Mouse (Mus musculus): ENCODE results near the gene Abcc4. TPM values are rescaled to one million over a fixed set of nuclear protein-coding genes. Genes with fewer than 3 reads are reported as not detected.

Gene Abcc4
- polyA plus RNA-seq, 1 experiment from 2014 or later = 2.1 TPM

DNA sequence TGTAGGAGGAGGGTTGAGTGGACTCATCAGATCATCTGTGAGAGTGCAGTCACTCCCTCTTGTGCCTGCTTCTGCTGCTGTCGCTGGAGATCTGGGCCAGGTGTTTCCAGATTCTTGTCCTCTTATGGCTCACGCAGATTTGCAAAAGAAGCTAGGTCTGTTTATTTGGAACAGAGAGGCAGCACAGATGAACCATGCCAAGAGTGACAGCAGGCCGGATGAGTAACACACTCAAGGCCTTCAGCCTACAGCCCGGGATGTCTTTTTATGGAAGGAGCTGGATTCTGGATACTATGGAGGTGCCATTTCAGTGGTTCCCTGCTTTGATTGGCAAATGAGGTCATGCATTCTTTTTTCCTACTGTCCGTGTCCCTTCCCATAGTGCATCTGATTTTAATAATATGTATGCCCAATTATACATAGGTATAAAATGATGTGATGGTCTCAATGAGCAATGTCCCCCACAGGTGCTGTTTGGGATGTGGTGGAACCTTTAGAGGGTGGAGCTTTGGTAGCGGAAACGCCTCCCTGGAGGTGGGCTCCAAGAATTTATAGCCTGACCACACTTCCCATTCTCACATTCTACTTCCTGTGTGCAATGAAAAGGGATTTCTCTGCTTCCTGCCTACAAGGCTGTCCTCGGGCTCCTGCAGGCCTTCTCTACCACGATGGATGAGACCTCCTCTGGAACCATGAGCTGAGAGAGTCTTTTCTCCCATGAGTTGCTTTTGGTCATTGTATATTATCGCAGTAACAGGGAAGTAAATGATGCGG, 18.1 kb upstream of the Abcc4 start:
- peaks cover 11% of the 10 kb centered on the region for H3K4me1 ChIP-seq
- H3K9me3 ChIP-seq (replicated peaks) = no peaks in the 10 kb centered on the region
- DNase-seq (ENCODE audit: low spot score) = no peak
- no peak overlapping the region for H3K27ac ChIP-seq
- 90% methylated on average over 11 of the region's 11 CpGs for WGBS
- peaks cover 27% of the 10 kb centered on the region for H3K27me3 ChIP-seq (ENCODE audit: low read depth, poor library complexity, severe bottlenecking)
- no peak overlapping the region for H3K4me3 ChIP-seq
- H3K36me3 ChIP-seq = no peaks in the 10 kb centered on the region

- Histone ChIP-seq H3K36me3 (no peaks in the 10 kb centered on the region), H3K27ac (no peak overlapping the region), H3K4me3 (no peak overlapping the region), H3K27me3 (ENCODE audit: low read depth, poor library complexity, severe bottlenecking) (peaks cover 43% of the 10 kb centered on the region), H3K4me1 (peaks cover 32% of the 10 kb centered on the region), H3K9me3 (replicated peaks) (no peaks in the 10 kb centered on the region)
- DNase-seq (ENCODE audit: low spot score) = peak; percentile 59
- 38% methylated on average over 10 of the region's 10 CpGs for WGBS
Measured at GRCm38 (mm10) chr14:118719566-118720174, 13.7 kb upstream of the Abcc4 start.

DNA sequence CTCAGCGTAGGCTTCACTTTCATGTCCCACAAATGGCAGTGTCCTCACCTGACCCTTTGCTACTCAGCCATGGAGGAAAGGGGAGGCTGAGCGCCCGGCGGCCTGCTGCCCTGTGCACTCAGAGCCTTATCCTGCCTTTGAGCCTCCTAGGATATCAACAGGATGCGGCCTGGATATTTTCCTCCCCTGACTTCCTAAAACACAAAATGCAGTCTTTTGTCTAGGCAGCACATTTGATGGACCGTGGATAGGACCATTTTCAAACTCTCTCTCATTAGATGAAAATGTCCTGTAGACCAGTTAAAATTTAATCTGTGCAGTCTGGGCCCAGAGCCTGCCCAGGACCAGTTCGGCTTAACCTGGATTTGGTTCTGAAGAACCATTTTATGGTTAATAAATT, 12.6 kb upstream of the Abcc4 start:
- Histone ChIP-seq H3K27me3 (ENCODE audit: low read depth, poor library complexity, severe bottlenecking) (peaks cover 42% of the 10 kb centered on the region), H3K27ac (peak overlapping the region; percentile 3; the same call in 1 of the 2 replicates), H3K9me3 (replicated peaks) (no peaks in the 10 kb centered on the region), H3K4me3 (no peak overlapping the region), H3K36me3 (no peaks in the 10 kb centered on the region), H3K4me1 (peaks cover 43% of the 10 kb centered on the region)
- no peak for DNase-seq (ENCODE audit: low spot score)
- WGBS = 76% methylated on average over 7 of the region's 7 CpGs

- DNase-seq (ENCODE audit: low spot score) = no peak
- no peaks in the 10 kb centered on the region for H3K36me3 ChIP-seq
- WGBS = 91% methylated on average over 16 of the region's 16 CpGs
- H3K9me3 ChIP-seq (replicated peaks) = no peaks in the 10 kb centered on the region
- peaks cover 48% of the 10 kb centered on the region for H3K27me3 ChIP-seq (ENCODE audit: low read depth, poor library complexity, severe bottlenecking)
- peaks cover 53% of the 10 kb centered on the region for H3K4me1 ChIP-seq
- no peak overlapping the region for H3K4me3 ChIP-seq
- H3K27ac ChIP-seq = no peak overlapping the region
Measured at GRCm38 (mm10) chr14:118716372-118717312, 10.6 kb upstream of the Abcc4 start.

- Histone ChIP-seq H3K27me3 (ENCODE audit: low read depth, poor library complexity, severe bottlenecking) (peaks cover 57% of the 10 kb centered on the region), H3K27ac (peak overlapping the region; percentile 58; the same call in 1 of the 2 replicates), H3K4me1 (peaks cover 54% of the 10 kb centered on the region), H3K4me3 (no peak overlapping the region), H3K36me3 (no peaks in the 10 kb centered on the region), H3K9me3 (replicated peaks) (no peaks in the 10 kb centered on the region)
- peak; percentile 56 for DNase-seq (ENCODE audit: low spot score)
- WGBS = 52% methylated on average over 6 of the region's 6 CpGs
Measured at GRCm38 (mm10) chr14:118714720-118715119, 8.7 kb upstream of the Abcc4 start.

- Histone ChIP-seq H3K4me3 (no peak overlapping the region), H3K9me3 (replicated peaks) (no peaks in the 10 kb centered on the region), H3K36me3 (no peaks in the 10 kb centered on the region), H3K27ac (no peak overlapping the region), H3K27me3 (ENCODE audit: low read depth, poor library complexity, severe bottlenecking) (peaks cover 60% of the 10 kb centered on the region), H3K4me1 (peaks cover 54% of the 10 kb centered on the region)
- no peak for DNase-seq (ENCODE audit: low spot score)
- 85% methylated on average over 2 of the region's 2 CpGs for WGBS
Measured at GRCm38 (mm10) chr14:118714320-118714719, 8.3 kb upstream of the Abcc4 start.

GRCm38 (mm10) chr14:118713869-118714268, 7.8 kb upstream of the Abcc4 start:
- WGBS = 13% methylated on average over 8 of the region's 8 CpGs

GRCm38 (mm10) chr14:118713408-118713807, 7.4 kb upstream of the Abcc4 start:
- Histone ChIP-seq H3K4me3 (peak overlapping the region; percentile 39), H3K9me3 (replicated peaks) (no peaks in the 10 kb centered on the region), H3K4me1 (peaks cover 47% of the 10 kb centered on the region), H3K36me3 (no peaks in the 10 kb centered on the region), H3K27ac (0 out of 2 replicates have a peak overlapping the region, but pooled peaks have one; percentile 34), H3K27me3 (ENCODE audit: low read depth, poor library complexity, severe bottlenecking) (peaks cover 67% of the 10 kb centered on the region)
- WGBS = 4% methylated on average over 18 of the region's 18 CpGs
- peak; percentile 56 for DNase-seq (ENCODE audit: low spot score)

More at GRCm38 (mm10) chr14:118713869-118714268, 7.8 kb upstream of the Abcc4 start:
- Histone ChIP-seq H3K9me3 (replicated peaks) (no peaks in the 10 kb centered on the region), H3K4me1 (peaks cover 52% of the 10 kb centered on the region), H3K27me3 (ENCODE audit: low read depth, poor library complexity, severe bottlenecking) (peaks cover 64% of the 10 kb centered on the region), H3K27ac (0 out of 2 replicates have a peak overlapping the region, but pooled peaks have one; percentile 34), H3K36me3 (no peaks in the 10 kb centered on the region), H3K4me3 (peak overlapping the region; percentile 39)
- DNase-seq (ENCODE audit: low spot score) = no peak

DNA sequence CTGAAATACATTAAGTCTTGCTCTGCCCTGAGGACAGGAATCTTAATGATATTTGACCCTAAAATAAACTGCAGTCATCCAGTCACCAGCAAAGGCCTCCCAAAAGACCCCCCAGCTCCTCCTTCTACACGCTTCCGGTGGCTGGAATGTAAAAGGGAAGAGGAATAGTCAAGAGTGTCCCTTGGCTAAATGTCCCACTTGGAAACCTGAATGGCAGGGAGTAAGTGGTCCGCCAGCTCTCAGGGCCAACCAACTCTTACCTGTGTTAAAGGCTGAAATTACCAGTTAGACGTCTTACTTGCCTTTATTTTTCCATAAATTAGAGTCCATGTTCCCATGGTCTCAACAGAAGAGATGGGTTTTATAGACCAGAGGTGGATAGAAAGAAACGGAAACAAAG, 6.9 kb upstream of the Abcc4 start:
- Histone ChIP-seq H3K36me3 (no peaks in the 10 kb centered on the region), H3K9me3 (replicated peaks) (no peaks in the 10 kb centered on the region), H3K4me1 (peaks cover 43% of the 10 kb centered on the region), H3K4me3 (peak overlapping the region; percentile 39; the same call in 1 of the 2 replicates), H3K27me3 (ENCODE audit: low read depth, poor library complexity, severe bottlenecking) (peaks cover 67% of the 10 kb centered on the region), H3K27ac (peak overlapping the region; percentile 34; the same call in 1 of the 2 replicates)
- DNase-seq (ENCODE audit: low spot score) = no peak
- 55% methylated on average over 5 of the region's 5 CpGs for WGBS

- no peak for DNase-seq (ENCODE audit: low spot score)
- Histone ChIP-seq H3K27me3 (ENCODE audit: low read depth, poor library complexity, severe bottlenecking) (peaks cover 65% of the 10 kb centered on the region), H3K4me3 (no peak overlapping the region)
Measured at GRCm38 (mm10) chr14:118710945-118711344, 4.9 kb upstream of the Abcc4 start.

DNA sequence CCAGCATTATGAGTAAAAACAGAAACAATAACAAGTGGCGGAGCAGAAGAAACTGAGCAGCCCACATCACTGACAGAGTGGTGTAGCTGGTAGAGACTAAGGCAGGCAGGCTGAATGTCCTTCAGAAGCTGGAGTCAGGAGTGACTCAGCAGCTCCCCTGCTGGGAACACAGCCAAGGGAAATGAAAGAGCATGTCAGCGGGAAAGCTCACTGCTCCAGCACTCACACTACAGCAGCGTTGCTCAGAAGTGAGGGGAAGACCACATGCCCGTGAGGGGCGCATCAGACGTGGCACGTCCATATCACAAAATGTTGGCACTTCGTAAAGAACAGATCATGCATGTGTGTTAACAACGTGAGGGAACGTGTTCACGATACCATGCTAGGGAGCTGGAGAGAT, 3.7 kb upstream of the Abcc4 start:
- H3K27me3 ChIP-seq (ENCODE audit: low read depth, poor library complexity, severe bottlenecking) = peaks cover 77% of the 10 kb centered on the region
- no peaks in the 10 kb centered on the region for H3K36me3 ChIP-seq
- H3K4me1 ChIP-seq = peaks cover 52% of the 10 kb centered on the region
- H3K9me3 ChIP-seq (replicated peaks) = no peaks in the 10 kb centered on the region
- H3K4me3 ChIP-seq = no peak overlapping the region
- 39% methylated on average over 11 of the region's 11 CpGs for WGBS
- peak; percentile 66 for DNase-seq (ENCODE audit: low spot score)
- H3K27ac ChIP-seq = no peak overlapping the region

More at GRCm38 (mm10) chr14:118710945-118711344, 4.9 kb upstream of the Abcc4 start:
- Histone ChIP-seq H3K4me1 (peaks cover 53% of the 10 kb centered on the region), H3K27ac (no peak overlapping the region), H3K36me3 (no peaks in the 10 kb centered on the region), H3K9me3 (replicated peaks) (no peaks in the 10 kb centered on the region)

DNA sequence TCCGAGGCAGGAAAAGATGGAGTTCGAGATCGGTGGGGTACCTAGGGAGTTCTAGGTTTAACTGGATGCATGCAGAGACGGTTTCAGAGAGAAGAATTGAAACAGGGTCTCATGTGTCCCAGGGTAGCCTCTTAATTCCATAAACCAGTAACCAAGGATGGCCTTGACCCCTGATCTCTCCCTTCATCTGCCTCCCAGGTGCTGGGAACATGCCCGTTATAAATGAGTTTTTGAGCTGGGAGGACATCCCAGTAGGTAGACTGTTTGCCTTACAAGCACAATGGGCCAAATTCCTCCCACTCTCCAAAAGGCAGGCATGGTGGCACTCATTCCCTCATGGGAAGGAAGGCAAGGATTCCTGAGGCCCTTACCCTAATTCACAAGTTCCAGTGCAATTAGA, 2.1 kb upstream of the Abcc4 start:
- Histone ChIP-seq H3K4me3 (no peak overlapping the region), H3K27ac (no peak overlapping the region), H3K27me3 (ENCODE audit: low read depth, poor library complexity, severe bottlenecking) (peaks cover 85% of the 10 kb centered on the region), H3K9me3 (replicated peaks) (no peaks in the 10 kb centered on the region), H3K4me1 (peaks cover 36% of the 10 kb centered on the region), H3K36me3 (no peaks in the 10 kb centered on the region)
- DNase-seq (ENCODE audit: low spot score) = no peak
- 89% methylated on average over 5 of the region's 5 CpGs for WGBS
